Mouse (Mus musculus): ENCODE measurements around the gene Wdhd1. TPM values are rescaled to one million over a fixed set of nuclear protein-coding genes. Genes with fewer than 3 reads are reported as not detected.

Gene Wdhd1
- total and polyA plus RNA-seq, 2 experiments from 2014 or later, result 9.7 to 10.7 TPM

- no peak for TF ChIP-seq CTCF (IDR thresholded peaks at IDR 0.05; ENCODE audit: low read depth)
- H3K27ac ChIP-seq, result no peak overlapping the region
- no peaks in the 10 kb centered on the region for H3K9me3 ChIP-seq (ENCODE audit: low read length)
- DNase-seq (ENCODE audit: low spot score) (no peak), ATAC-seq (no peak)
- H3K36me3 ChIP-seq (ENCODE audit: insufficient read depth, low read length), result no peaks in the 10 kb centered on the region
- no peak overlapping the region for H3K4me3 ChIP-seq (ENCODE audit: low read length)
- H3K4me1 ChIP-seq (ENCODE audit: insufficient read depth, low read length), result no peaks in the 10 kb centered on the region
- no peak overlapping the region for H3K4me2 ChIP-seq (ENCODE audit: low read depth, low read length)
- no peaks in the 10 kb centered on the region for H3K27me3 ChIP-seq (ENCODE audit: insufficient read depth, low read length)
- H3K9ac ChIP-seq (replicated peaks; ENCODE audit: low read length), result no peak overlapping the region
- WGBS, result 77% methylated on average over 5 of the region's 5 CpGs
These were observed 62.3 kb downstream of the Wdhd1 start for GRCm38 (mm10) chr14:47214367-47214766.

GRCm38 (mm10) chr14:47213305-47213704 is 63.4 kb downstream of the Wdhd1 start:
- no peak for ATAC-seq
- H3K27me3 ChIP-seq (ENCODE audit: insufficient read depth, low read length), result no peaks in the 10 kb centered on the region
- no peak overlapping the region for H3K4me3 ChIP-seq (ENCODE audit: low read length)
- no peak overlapping the region for H3K4me2 ChIP-seq (ENCODE audit: low read depth, low read length)
- H3K9ac ChIP-seq (replicated peaks; ENCODE audit: low read length), result no peak overlapping the region
- WGBS, result 83% methylated on average over 4 of the region's 4 CpGs
- no peaks in the 10 kb centered on the region for H3K4me1 ChIP-seq (ENCODE audit: insufficient read depth, low read length)
- TF ChIP-seq CTCF (IDR thresholded peaks at IDR 0.05; ENCODE audit: low read depth), result no peak
- DNase-seq (ENCODE audit: low spot score), result no peak
- H3K9me3 ChIP-seq (ENCODE audit: low read length), result no peaks in the 10 kb centered on the region
- no peaks in the 10 kb centered on the region for H3K36me3 ChIP-seq (ENCODE audit: insufficient read depth, low read length)
- no peak overlapping the region for H3K27ac ChIP-seq

- Histone ChIP-seq H3K4me3 (ENCODE audit: low read length) (no peak overlapping the region), H3K4me1 (ENCODE audit: insufficient read depth, low read length) (no peaks in the 10 kb centered on the region), H3K9me3 (ENCODE audit: low read length) (no peaks in the 10 kb centered on the region), H3K4me2 (ENCODE audit: low read depth, low read length) (no peak overlapping the region), H3K27me3 (ENCODE audit: insufficient read depth, low read length) (no peaks in the 10 kb centered on the region), H3K27ac (no peak overlapping the region), H3K9ac (replicated peaks; ENCODE audit: low read length) (no peak overlapping the region), H3K36me3 (ENCODE audit: insufficient read depth, low read length) (no peaks in the 10 kb centered on the region)
- TF ChIP-seq CTCF (IDR thresholded peaks at IDR 0.05; ENCODE audit: low read depth), result no peak
- DNase-seq (ENCODE audit: low spot score) (no peak), ATAC-seq (no peak)
- 71% methylated on average over 4 of the region's 4 CpGs for WGBS
These were observed 66.9 kb downstream of the Wdhd1 start for GRCm38 (mm10) chr14:47209669-47210164.

- TF ChIP-seq CTCF (IDR thresholded peaks at IDR 0.05; ENCODE audit: low read depth), result no peak
- Histone ChIP-seq H3K27me3 (ENCODE audit: insufficient read depth, low read length) (no peaks in the 10 kb centered on the region), H3K4me2 (ENCODE audit: low read depth, low read length) (no peak overlapping the region), H3K9me3 (ENCODE audit: low read length) (no peaks in the 10 kb centered on the region), H3K4me1 (ENCODE audit: insufficient read depth, low read length) (no peaks in the 10 kb centered on the region), H3K27ac (no peak overlapping the region), H3K9ac (replicated peaks; ENCODE audit: low read length) (no peak overlapping the region), H3K4me3 (ENCODE audit: low read length) (no peak overlapping the region), H3K36me3 (ENCODE audit: insufficient read depth, low read length) (no peaks in the 10 kb centered on the region)
- ATAC-seq (no peak), DNase-seq (ENCODE audit: low spot score) (no peak)
- 93% methylated on average over 12 of the region's 12 CpGs for WGBS
These were observed 67.8 kb downstream of the Wdhd1 start for GRCm38 (mm10) chr14:47208564-47209493.

GRCm38 (mm10) chr14:47206601-47207000 is 70.1 kb downstream of the Wdhd1 start:
- H3K27me3 ChIP-seq (ENCODE audit: insufficient read depth, low read length), result no peaks in the 10 kb centered on the region
- TF ChIP-seq CTCF (IDR thresholded peaks at IDR 0.05; ENCODE audit: low read depth), result no peak
- no peaks in the 10 kb centered on the region for H3K4me1 ChIP-seq (ENCODE audit: insufficient read depth, low read length)
- no peak for DNase-seq (ENCODE audit: low spot score)
- H3K27ac ChIP-seq, result no peak overlapping the region
- no peak overlapping the region for H3K4me2 ChIP-seq (ENCODE audit: low read depth, low read length)
- no peak overlapping the region for H3K9ac ChIP-seq (replicated peaks; ENCODE audit: low read length)
- H3K9me3 ChIP-seq (ENCODE audit: low read length), result no peaks in the 10 kb centered on the region
- ATAC-seq, result no peak
- 98% methylated on average over 3 of the region's 3 CpGs for WGBS
- no peaks in the 10 kb centered on the region for H3K36me3 ChIP-seq (ENCODE audit: insufficient read depth, low read length)
- H3K4me3 ChIP-seq (ENCODE audit: low read length), result no peak overlapping the region

GRCm38 (mm10) chr14:47205270-47205972 is 71.2 kb downstream of the Wdhd1 start:
- Histone ChIP-seq H3K4me1 (ENCODE audit: insufficient read depth, low read length) (no peaks in the 10 kb centered on the region), H3K4me2 (ENCODE audit: low read depth, low read length) (no peak overlapping the region), H3K27ac (no peak overlapping the region), H3K9ac (replicated peaks; ENCODE audit: low read length) (no peak overlapping the region), H3K27me3 (ENCODE audit: insufficient read depth, low read length) (no peaks in the 10 kb centered on the region), H3K36me3 (ENCODE audit: insufficient read depth, low read length) (no peaks in the 10 kb centered on the region), H3K9me3 (ENCODE audit: low read length) (no peaks in the 10 kb centered on the region), H3K4me3 (ENCODE audit: low read length) (no peak overlapping the region)
- ATAC-seq (no peak), DNase-seq (ENCODE audit: low spot score) (no peak)
- TF ChIP-seq CTCF (IDR thresholded peaks at IDR 0.05; ENCODE audit: low read depth), result no peak
- WGBS, result 91% methylated on average over 5 of the region's 5 CpGs

Measured in hindbrain, postnatal 0 days (tissue).